Mouse (Mus musculus) midbrain, embryonic 16.5 days (tissue): ENCODE data around the gene Ugt1a6b. TPM values are rescaled to one million over a fixed set of nuclear protein-coding genes. Genes with fewer than 3 reads are reported as not detected.

Experiments
- ATAC-seq: fragments of 200-750 bp; cut with Nextera tagmentation; 2 replicates; pipeline ENCODE4 v1.8.0; 2017; ENCODE audit warnings: moderate TSS enrichment
- H3K27ac ChIP-seq: fragments of 300-500 bp; sonication (generic); 2 replicates; pipeline ENCODE4 v1.5.1; 2014; ENCODE audit warnings: mild to moderate bottlenecking, low read length, mixed read lengths
- H3K27me3 ChIP-seq: fragments of 300-500 bp; sonication (generic); 2 replicates; pipeline ENCODE4 v1.6.1; 2014; ENCODE audit warnings: low read depth, low read length, mixed read lengths; ENCODE audit not compliant: control insufficient read depth, insufficient read depth
- H3K36me3 ChIP-seq: fragments of 300-500 bp; sonication (generic); 2 replicates; pipeline ENCODE4 v1.6.1; 2014; ENCODE audit warnings: mild to moderate bottlenecking, low read length, moderate library complexity, mixed read lengths; ENCODE audit not compliant: control insufficient read depth, insufficient read depth
- H3K4me1 ChIP-seq: fragments of 300-500 bp; sonication (generic); 2 replicates; pipeline ENCODE4 v1.6.1; 2014; ENCODE audit warnings: mild to moderate bottlenecking, low read length, mixed read lengths; ENCODE audit not compliant: control insufficient read depth, insufficient read depth
- H3K4me2 ChIP-seq: fragments of 300-500 bp; sonication (generic); 2 replicates; pipeline ENCODE4 v1.6.1; 2014; ENCODE audit warnings: mild to moderate bottlenecking, low read length, mixed read lengths
- H3K4me3 ChIP-seq: fragments of 300-500 bp; sonication (generic); 2 replicates; pipeline ENCODE4 v1.5.1; 2014; ENCODE audit warnings: low read depth, mild to moderate bottlenecking, low read length, moderate library complexity, mixed read lengths
- H3K9ac ChIP-seq: fragments of 300-500 bp; sonication (generic); 2 replicates; pipeline ENCODE4 v1.6.1; 2014; ENCODE audit warnings: low read depth, low read length, mixed read lengths
- H3K9me3 ChIP-seq: fragments of 300-500 bp; sonication (generic); replicated peaks from 2 replicates; pipeline ENCODE4 v1.6.1; 2014; ENCODE audit warnings: mild to moderate bottlenecking, low read length, mixed read lengths; ENCODE audit not compliant: control insufficient read depth, poor library complexity, severe bottlenecking
- WGBS: fragments of 180-500 bp; shearing (Covaris S2); extraction: QIAGEN DNeasy Blood & Tissue Kit; methylation state at CpG from one replicate; pipeline ENCODE4 v1.1.7; 2014; 5-methylcytosine and 5-hydroxymethylcytosine counted together
- polyA plus RNA-seq: library from polyadenylated mRNA; unstranded; fragments of >200 nt; fragmentation: Nextera tagmentation; extraction: Ambion mirVana; gene quantifications from 2 replicates; pipeline ENCODE4 v1.2.1, GENCODE M21; 2015

Gene Ugt1a6b
- polyA plus RNA-seq, 1 experiment from 2014 or later, result 0.60 TPM

DNA sequence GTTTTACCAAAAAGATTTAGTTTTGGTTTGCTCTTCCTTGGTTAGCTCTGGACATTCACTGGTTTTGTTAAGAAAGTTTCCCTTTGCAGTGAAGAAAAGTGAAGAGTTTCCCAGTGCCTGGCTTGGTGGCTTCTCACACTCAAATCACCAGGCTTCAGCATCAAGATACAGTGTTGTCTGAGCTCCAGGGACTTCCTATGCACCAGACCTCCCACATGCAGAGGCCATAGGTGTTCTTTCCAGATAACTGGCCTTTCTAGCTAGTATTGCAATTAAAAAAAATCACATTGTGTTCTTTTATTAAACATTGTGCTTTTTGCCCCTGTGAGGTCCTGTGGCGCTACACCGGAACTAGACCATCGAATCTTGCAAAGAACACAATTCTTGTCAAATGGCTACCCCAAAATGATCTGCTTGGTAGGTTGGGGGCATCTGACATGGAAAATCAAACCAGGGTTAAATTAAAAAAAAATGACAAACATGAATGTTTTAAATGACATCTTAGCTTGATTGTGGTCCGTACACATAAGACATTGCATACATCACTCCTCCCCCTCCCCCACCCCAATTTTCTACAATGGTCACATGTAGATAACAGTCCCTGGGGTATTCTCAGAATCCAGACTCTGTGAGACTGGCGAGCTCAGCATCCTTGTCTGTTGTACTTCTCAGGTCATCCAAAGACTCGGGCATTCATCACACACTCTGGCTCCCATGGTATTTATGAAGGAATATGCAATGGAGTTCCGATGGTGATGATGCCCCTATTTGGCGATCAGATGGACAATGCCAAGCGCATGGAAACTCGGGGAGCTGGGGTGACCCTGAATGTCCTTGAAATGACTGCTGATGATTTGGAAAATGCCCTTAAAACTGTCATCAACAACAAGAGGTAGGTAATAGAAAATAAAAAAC is 112.7 kb downstream of the Ugt1a6b start:
- no peaks in the 10 kb centered on the region for H3K36me3 ChIP-seq
- WGBS, result 73% methylated on average over 10 of the region's 10 CpGs
- no peak for ATAC-seq
- H3K4me2 ChIP-seq, result no peak overlapping the region
- H3K9me3 ChIP-seq, result peaks cover 62% of the 10 kb centered on the region
- no peaks in the 10 kb centered on the region for H3K4me1 ChIP-seq
- no peak overlapping the region for H3K4me3 ChIP-seq
- H3K27me3 ChIP-seq, result no peaks in the 10 kb centered on the region
- H3K9ac ChIP-seq, result no peak overlapping the region
- no peak overlapping the region for H3K27ac ChIP-seq

DNA sequence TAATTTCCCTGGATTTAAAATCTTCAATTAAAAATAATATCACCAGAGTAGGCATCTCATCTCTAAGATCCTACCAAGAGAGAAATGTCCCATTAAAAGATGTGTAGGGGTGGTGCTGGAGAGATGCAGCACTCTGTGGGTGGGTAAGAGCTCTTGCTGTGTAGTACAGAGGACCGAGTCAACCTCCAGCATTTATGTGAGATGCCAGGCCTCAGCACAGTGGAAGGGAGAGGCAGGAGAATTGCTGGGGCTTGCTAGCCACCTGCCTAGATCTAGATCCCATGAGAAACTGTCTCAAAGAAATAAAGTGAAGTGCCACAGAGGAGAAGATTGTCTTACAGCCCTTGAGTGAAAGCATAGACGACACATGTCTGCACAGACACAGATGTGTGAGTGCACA is 113.5 kb downstream of the Ugt1a6b start:
- 49% methylated on average over 2 of the region's 2 CpGs for WGBS
- Histone ChIP-seq H3K4me2 (no peak overlapping the region), H3K27me3 (no peaks in the 10 kb centered on the region), H3K9me3 (peaks cover 58% of the 10 kb centered on the region), H3K4me3 (no peak overlapping the region), H3K4me1 (no peaks in the 10 kb centered on the region), H3K27ac (no peak overlapping the region), H3K9ac (no peak overlapping the region), H3K36me3 (no peaks in the 10 kb centered on the region)
- no peak for ATAC-seq

DNA sequence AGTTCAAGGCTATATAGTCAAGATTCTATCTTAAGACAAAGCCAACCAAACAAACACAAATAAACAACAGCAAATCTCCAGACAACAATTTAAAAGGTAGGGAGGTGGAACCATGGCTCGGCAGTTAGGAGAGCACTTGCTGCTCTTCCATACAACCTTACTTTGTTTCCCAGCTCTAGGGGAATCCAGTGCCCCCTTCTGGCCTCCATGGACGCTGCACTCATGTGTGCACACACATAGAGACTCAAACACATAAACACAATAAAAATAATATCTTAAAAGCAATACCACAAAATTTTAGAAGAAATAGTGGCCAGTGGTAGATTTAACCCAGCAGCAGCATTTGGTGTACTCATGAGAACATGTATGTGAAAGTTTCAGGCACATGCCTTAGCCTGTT is 114.1 kb downstream of the Ugt1a6b start:
- H3K27me3 ChIP-seq, result no peaks in the 10 kb centered on the region
- no peak overlapping the region for H3K27ac ChIP-seq
- no peaks in the 10 kb centered on the region for H3K36me3 ChIP-seq
- no peak for ATAC-seq
- 61% methylated on average over 2 of the region's 2 CpGs for WGBS
- H3K9ac ChIP-seq, result no peak overlapping the region
- peaks cover 54% of the 10 kb centered on the region for H3K9me3 ChIP-seq
- H3K4me3 ChIP-seq, result no peak overlapping the region
- H3K4me1 ChIP-seq, result no peaks in the 10 kb centered on the region
- no peak overlapping the region for H3K4me2 ChIP-seq

DNA sequence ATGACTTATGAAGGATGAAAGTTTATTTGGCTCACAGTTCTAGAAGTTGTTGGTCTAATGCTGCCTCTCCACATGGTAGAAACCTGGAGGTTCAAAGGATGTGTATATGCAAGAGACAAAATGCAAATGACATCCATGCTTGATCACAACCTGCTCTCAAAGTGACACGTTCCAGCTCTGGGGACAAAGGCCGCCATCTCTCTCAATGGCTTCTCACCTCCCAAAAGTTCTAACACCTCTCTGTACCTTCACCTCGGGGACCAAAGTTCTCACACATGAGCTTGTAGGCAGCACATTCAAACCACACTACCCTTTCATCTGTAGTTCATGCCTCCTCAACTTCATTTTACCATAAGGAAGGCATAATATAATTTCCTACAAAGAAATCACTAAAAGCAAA is 114.5 kb downstream of the Ugt1a6b start:
- Histone ChIP-seq H3K9ac (no peak overlapping the region), H3K4me1 (no peaks in the 10 kb centered on the region), H3K9me3 (peaks cover 52% of the 10 kb centered on the region), H3K27me3 (no peaks in the 10 kb centered on the region), H3K36me3 (no peaks in the 10 kb centered on the region), H3K27ac (no peak overlapping the region), H3K4me3 (no peak overlapping the region), H3K4me2 (no peak overlapping the region)
- 41% methylated on average over 3 of the region's 3 CpGs for WGBS
- ATAC-seq, result no peak

DNA sequence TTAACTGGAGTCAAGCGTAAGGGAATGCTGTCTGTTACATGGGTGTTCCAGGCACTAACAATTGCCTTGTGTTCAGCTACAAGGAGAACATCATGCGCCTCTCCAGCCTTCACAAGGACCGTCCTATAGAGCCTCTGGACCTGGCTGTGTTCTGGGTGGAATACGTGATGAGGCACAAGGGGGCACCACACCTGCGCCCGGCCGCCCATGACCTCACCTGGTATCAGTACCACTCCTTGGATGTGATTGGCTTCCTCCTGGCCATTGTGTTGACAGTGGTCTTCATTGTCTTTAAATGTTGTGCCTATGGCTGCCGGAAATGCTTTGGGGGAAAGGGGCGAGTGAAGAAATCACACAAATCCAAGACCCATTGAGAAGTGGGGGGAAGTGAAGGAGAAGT is 115.0 kb downstream of the Ugt1a6b start:
- ATAC-seq, result no peak
- no peak overlapping the region for H3K4me2 ChIP-seq
- no peak overlapping the region for H3K9ac ChIP-seq
- no peak overlapping the region for H3K27ac ChIP-seq
- H3K9me3 ChIP-seq, result peaks cover 47% of the 10 kb centered on the region
- H3K4me1 ChIP-seq, result no peaks in the 10 kb centered on the region
- H3K4me3 ChIP-seq, result no peak overlapping the region
- WGBS, result 72% methylated on average over 9 of the region's 9 CpGs
- H3K36me3 ChIP-seq, result no peaks in the 10 kb centered on the region
- no peaks in the 10 kb centered on the region for H3K27me3 ChIP-seq

DNA sequence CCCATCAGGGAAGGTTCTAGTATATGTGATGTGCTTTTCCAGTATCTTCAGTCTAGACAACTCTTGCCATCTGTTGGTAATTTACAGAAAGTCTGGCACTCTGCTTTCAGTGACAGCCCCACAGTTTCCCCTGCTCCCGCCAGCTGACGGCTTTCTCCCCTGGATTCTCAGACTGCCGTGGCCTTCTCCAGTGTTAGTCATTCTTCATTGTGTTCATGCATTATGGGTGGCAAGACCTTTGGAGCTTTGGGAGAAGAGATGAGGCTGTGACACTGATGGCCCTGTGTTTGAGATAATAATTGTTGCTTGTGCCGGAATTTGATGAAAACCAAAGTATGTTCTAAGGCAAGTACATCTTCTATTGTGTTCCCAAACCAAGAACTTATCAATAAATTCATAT is 115.5 kb downstream of the Ugt1a6b start:
- Histone ChIP-seq H3K4me2 (no peak overlapping the region), H3K4me1 (no peaks in the 10 kb centered on the region), H3K4me3 (no peak overlapping the region), H3K36me3 (no peaks in the 10 kb centered on the region), H3K9ac (no peak overlapping the region), H3K27me3 (no peaks in the 10 kb centered on the region), H3K9me3 (peaks cover 42% of the 10 kb centered on the region), H3K27ac (no peak overlapping the region)
- 49% methylated on average over 4 of the region's 4 CpGs for WGBS
- ATAC-seq, result no peak

DNA sequence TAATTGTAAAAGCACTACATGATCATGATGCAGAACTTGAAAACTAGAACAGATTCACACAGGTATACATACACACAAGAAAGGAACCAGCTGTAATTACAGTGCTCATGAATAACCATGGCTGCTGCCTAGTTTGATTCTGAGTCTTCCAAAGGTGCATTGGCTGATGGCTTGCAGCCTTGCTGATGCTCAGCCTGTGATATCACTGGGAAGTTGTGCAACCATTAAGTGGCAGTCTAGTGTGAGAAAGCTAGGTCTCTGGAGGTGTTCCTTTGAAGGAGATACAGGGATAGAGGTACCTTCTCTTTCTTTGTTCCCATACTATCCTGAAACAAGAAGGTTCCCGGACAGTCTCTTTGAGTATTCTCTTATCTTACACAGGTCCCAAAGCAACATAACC is 116.0 kb downstream of the Ugt1a6b start:
- Histone ChIP-seq H3K4me1 (no peaks in the 10 kb centered on the region), H3K4me3 (no peak overlapping the region), H3K27ac (no peak overlapping the region), H3K27me3 (no peaks in the 10 kb centered on the region), H3K9me3 (peaks cover 37% of the 10 kb centered on the region), H3K9ac (no peak overlapping the region), H3K36me3 (no peaks in the 10 kb centered on the region), H3K4me2 (no peak overlapping the region)
- 15% methylated on average over 1 of the region's 1 CpGs for WGBS
- ATAC-seq, result no peak

DNA sequence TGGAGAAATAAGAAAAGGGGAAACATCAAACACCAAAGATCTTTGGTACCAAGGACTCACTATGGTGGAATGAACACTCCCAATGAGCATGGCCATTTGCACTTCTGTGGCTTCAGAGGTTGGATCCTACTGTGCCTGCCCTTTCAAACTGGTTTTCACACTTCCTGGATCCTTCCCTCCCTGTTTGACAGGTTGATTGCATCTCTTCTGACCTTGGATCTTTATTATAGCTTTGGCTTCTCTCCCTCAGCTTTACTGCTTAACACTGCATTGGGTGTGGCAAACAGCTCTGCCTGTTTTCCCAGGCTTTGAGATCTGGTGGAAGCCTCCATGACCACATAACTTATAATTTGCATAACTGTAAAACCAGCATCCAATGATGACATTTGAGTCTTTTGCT is 117.3 kb downstream of the Ugt1a6b start:
- Histone ChIP-seq H3K27me3 (no peaks in the 10 kb centered on the region), H3K27ac (no peak overlapping the region), H3K4me1 (no peaks in the 10 kb centered on the region), H3K4me3 (no peak overlapping the region), H3K4me2 (no peak overlapping the region), H3K36me3 (no peaks in the 10 kb centered on the region), H3K9me3 (peaks cover 27% of the 10 kb centered on the region), H3K9ac (no peak overlapping the region)
- ATAC-seq, result no peak

DNA sequence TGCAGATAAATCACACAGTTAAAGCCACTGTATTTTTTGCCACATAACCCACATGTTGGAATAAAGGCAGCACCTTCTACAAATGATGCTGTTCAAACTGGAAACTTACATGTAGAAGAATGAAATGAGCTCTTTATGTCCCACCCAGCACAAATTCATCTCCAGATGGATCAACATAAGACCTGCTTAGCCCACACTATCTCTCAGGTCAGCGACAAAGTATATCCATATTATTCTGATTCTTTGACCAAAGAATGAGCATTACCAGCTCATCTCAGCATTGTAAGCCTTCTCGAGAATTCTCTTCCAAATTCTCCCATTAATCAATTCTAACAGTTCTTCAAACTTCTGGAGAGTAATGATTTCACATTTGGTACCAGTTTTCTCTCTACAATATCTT is 119.2 kb downstream of the Ugt1a6b start:
- Histone ChIP-seq H3K9me3 (peaks cover 28% of the 10 kb centered on the region), H3K36me3 (no peaks in the 10 kb centered on the region), H3K27ac (no peak overlapping the region), H3K4me2 (no peak overlapping the region), H3K4me3 (no peak overlapping the region), H3K4me1 (no peaks in the 10 kb centered on the region), H3K9ac (no peak overlapping the region), H3K27me3 (no peaks in the 10 kb centered on the region)
- WGBS, result 50% methylated on average over 2 of the region's 2 CpGs
- ATAC-seq, result no peak
